Mouse (Mus musculus): ENCODE measurements at regions not wholly inside any gene's neighbourhood (a gene's known extent, or its start where the extent isn't known, plus 50 kb on each side); places are given as distances from the start of the nearest gene placed in this dataset.

- no peak for TF ChIP-seq EP300 (IDR thresholded peaks at IDR 0.05; ENCODE audit: low read depth)
- no peak for TF ChIP-seq CTCF (IDR thresholded peaks at IDR 0.05; ENCODE audit: low read depth)
Observed at GRCm38 (mm10) chr8:8938536-8938935, 248.2 kb upstream of the Arglu1 start.
